Mouse (Mus musculus) midbrain, embryonic 16.5 days (tissue): Measurements from ENCODE around the gene Slc22a5. TPM values are rescaled to one million over a fixed set of nuclear protein-coding genes. Genes with fewer than 3 reads are reported as not detected.
A peak's percentile ranks its signal among the peaks of the same experiment; 100 is the strongest.
"Not testable (repeated sequence)": the region's sequence is repeated elsewhere in the genome, so short reads cannot be mapped to it uniquely, and the experiment has no call there.

Experiments used
- ATAC-seq: fragments of 200-750 bp; cut with Nextera tagmentation; 2 replicates; pipeline ENCODE4 v1.8.0; 2017; ENCODE audit warnings: moderate TSS enrichment
- H3K27ac ChIP-seq: fragments of 300-500 bp; sonication (generic); 2 replicates; pipeline ENCODE4 v1.5.1; 2014; ENCODE audit warnings: mild to moderate bottlenecking, low read length, mixed read lengths
- H3K27me3 ChIP-seq: fragments of 300-500 bp; sonication (generic); 2 replicates; pipeline ENCODE4 v1.6.1; 2014; ENCODE audit warnings: low read depth, low read length, mixed read lengths; ENCODE audit not compliant: control insufficient read depth, insufficient read depth
- H3K36me3 ChIP-seq: fragments of 300-500 bp; sonication (generic); 2 replicates; pipeline ENCODE4 v1.6.1; 2014; ENCODE audit warnings: mild to moderate bottlenecking, low read length, moderate library complexity, mixed read lengths; ENCODE audit not compliant: control insufficient read depth, insufficient read depth
- H3K4me1 ChIP-seq: fragments of 300-500 bp; sonication (generic); 2 replicates; pipeline ENCODE4 v1.6.1; 2014; ENCODE audit warnings: mild to moderate bottlenecking, low read length, mixed read lengths; ENCODE audit not compliant: control insufficient read depth, insufficient read depth
- H3K4me2 ChIP-seq: fragments of 300-500 bp; sonication (generic); 2 replicates; pipeline ENCODE4 v1.6.1; 2014; ENCODE audit warnings: mild to moderate bottlenecking, low read length, mixed read lengths
- H3K4me3 ChIP-seq: fragments of 300-500 bp; sonication (generic); 2 replicates; pipeline ENCODE4 v1.5.1; 2014; ENCODE audit warnings: low read depth, mild to moderate bottlenecking, low read length, moderate library complexity, mixed read lengths
- H3K9ac ChIP-seq: fragments of 300-500 bp; sonication (generic); 2 replicates; pipeline ENCODE4 v1.6.1; 2014; ENCODE audit warnings: low read depth, low read length, mixed read lengths
- H3K9me3 ChIP-seq: fragments of 300-500 bp; sonication (generic); replicated peaks from 2 replicates; pipeline ENCODE4 v1.6.1; 2014; ENCODE audit warnings: mild to moderate bottlenecking, low read length, mixed read lengths; ENCODE audit not compliant: control insufficient read depth, poor library complexity, severe bottlenecking
- WGBS: fragments of 180-500 bp; shearing (Covaris S2); extraction: QIAGEN DNeasy Blood & Tissue Kit; methylation state at CpG from one replicate; pipeline ENCODE4 v1.1.7; 2014; 5-methylcytosine and 5-hydroxymethylcytosine counted together
- polyA plus RNA-seq: library from polyadenylated mRNA; unstranded; fragments of >200 nt; fragmentation: Nextera tagmentation; extraction: Ambion mirVana; gene quantifications from 2 replicates; pipeline ENCODE4 v1.2.1, GENCODE M21; 2015

Gene Slc22a5
- polyA plus RNA-seq, 1 experiment from 2014 or later = 11.0 TPM

DNA sequence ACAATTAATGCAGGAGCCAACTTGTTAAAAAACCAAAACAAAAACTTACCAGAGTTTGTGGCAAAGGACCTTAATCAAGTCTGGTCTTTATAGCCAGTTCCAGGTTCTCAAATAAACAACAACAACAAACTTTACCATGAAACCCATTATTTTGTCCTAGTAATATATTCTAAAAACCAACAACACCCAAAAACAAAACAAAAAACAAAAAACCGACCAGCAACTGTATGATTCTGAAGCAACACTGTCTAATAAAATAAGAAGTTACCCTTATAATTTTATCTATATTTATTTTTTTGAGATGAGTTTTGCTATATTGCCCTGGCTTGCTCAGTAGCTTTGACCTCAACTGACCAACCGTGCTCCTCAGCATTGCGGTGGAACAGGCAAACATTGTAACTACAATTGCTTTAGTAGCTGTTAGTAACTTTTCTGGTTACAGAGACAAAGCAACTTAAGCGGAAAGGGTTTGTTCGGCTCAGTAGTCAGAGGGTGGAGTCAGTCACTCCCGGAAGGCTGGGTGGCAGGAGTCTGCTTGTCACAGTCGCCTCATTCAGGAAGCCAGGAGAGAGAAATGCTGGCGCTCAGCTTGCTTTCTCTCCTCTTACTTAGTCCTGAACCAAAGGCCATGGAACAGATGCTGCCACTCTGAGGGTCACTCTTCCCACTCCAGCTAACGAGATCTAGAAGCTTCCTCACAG is 1.4 kb upstream of the Slc22a5 start:
- peaks cover 19% of the 10 kb centered on the region for H3K4me1 ChIP-seq
- no peaks in the 10 kb centered on the region for H3K27me3 ChIP-seq
- H3K9me3 ChIP-seq = no peaks in the 10 kb centered on the region
- no peak overlapping the region for H3K4me2 ChIP-seq
- WGBS = 42% methylated on average over 9 of the region's 9 CpGs
- H3K9ac ChIP-seq = no peak overlapping the region
- no peak overlapping the region for H3K4me3 ChIP-seq
- no peaks in the 10 kb centered on the region for H3K36me3 ChIP-seq
- ATAC-seq = no peak
- H3K27ac ChIP-seq = no peak overlapping the region

DNA sequence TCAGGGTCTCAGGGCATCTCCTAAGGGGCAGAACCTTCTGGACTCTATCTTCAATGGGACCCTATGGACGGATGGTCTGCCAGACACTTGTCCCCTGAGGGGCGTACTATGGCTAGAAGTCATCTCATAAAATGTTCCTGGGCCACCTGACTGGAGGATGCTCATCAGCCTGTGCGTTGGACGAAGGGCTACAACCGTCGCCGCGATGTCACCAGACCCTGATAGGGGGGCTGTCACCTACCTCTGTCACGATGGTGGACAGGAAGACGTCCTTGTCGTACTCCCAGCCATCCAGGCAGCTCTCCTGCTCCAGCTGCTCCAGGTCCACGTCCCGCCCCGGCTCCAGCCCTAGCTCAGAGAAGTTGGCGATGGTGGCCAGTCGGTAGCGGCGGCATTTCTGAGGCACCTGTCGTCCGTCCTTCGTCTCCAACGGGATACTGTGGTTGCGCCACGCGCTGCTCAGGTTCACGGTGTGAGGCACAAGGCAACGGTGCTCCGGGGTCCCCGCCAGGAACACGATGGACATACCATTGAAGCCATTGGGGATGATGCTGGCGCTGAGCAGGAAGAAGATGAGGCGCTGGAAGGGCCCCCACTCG is 455 bp downstream of the Slc22a5 start:
- ATAC-seq = no peak; the same call in none of the 2 replicates
- peak overlapping the region; percentile 82 for H3K4me2 ChIP-seq
- peak overlapping the region; percentile 63 for H3K27ac ChIP-seq
- peak overlapping the region; percentile 69 for H3K4me3 ChIP-seq
- peak overlapping the region; percentile 74 for H3K9ac ChIP-seq
- no peaks in the 10 kb centered on the region for H3K9me3 ChIP-seq
- H3K36me3 ChIP-seq = peaks cover 2% of the 10 kb centered on the region; the same call in 1 of the 2 replicates
- WGBS = 3% methylated on average over 33 of the region's 33 CpGs
- peaks cover 19% of the 10 kb centered on the region for H3K4me1 ChIP-seq
- no peaks in the 10 kb centered on the region for H3K27me3 ChIP-seq

DNA sequence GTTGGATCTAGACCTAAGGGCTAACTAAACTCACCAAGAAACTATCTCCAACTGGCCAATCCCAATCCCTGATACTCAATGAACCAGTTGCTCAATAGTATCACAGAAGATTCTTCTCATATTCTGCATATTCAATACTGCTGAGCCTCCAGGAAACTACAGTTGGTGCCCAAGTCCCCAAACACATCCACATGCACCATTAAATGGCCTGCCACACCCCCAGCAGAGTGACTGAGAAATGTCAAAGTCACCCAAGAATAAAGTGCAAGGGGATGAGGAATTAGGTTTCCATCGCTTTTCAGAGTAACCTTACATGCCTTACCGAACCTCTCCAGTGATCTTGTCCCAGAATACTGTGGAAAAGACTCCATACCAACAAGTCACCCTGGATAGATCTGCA is 1.2 kb downstream of the Slc22a5 start:
- Histone ChIP-seq H3K27me3 (no peaks in the 10 kb centered on the region), H3K4me2 (peak overlapping the region; percentile 82), H3K9me3 (no peaks in the 10 kb centered on the region), H3K4me3 (no peak overlapping the region), H3K36me3 (peaks cover 2% of the 10 kb centered on the region; the same call in 1 of the 2 replicates), H3K9ac (no peak overlapping the region), H3K27ac (no peak overlapping the region), H3K4me1 (peaks cover 19% of the 10 kb centered on the region)
- WGBS = 81% methylated on average over 2 of the region's 2 CpGs
- ATAC-seq = no peak

DNA sequence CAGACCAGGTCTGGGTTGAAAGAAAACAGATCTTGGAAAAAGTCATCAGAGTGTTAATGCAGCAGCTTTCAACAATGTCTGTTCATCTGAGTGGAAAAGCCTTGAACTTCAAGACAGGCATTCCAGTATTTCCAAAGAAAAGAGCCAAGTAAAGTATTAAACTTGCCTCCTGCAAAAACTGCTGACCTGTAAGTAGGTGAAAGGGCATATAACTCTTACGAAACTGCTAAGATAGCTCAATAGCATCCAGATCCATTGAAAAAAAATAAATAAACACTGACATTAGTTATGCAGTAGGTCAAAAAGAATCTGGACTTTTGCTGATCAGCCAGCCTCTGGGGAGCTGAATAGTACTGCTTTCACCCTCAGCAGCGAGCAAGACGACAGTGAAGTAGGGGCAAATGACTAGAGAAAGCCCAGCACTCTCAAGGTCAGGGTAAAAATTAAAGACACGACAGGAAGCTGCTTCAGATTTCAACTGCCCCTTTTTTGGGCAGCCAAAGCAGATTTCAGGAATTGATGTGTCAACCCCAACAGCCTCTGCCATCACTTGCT is 2.3 kb downstream of the Slc22a5 start:
- Histone ChIP-seq H3K27ac (no peak overlapping the region), H3K36me3 (peaks cover 2% of the 10 kb centered on the region; the same call in 1 of the 2 replicates), H3K9ac (no peak overlapping the region), H3K9me3 (no peaks in the 10 kb centered on the region), H3K27me3 (no peaks in the 10 kb centered on the region), H3K4me3 (no peak overlapping the region), H3K4me1 (peaks cover 19% of the 10 kb centered on the region), H3K4me2 (0 out of 2 replicates have a peak overlapping the region, but pooled peaks have one; percentile 82)
- WGBS = 62% methylated on average over 4 of the region's 4 CpGs
- no peak for ATAC-seq

DNA sequence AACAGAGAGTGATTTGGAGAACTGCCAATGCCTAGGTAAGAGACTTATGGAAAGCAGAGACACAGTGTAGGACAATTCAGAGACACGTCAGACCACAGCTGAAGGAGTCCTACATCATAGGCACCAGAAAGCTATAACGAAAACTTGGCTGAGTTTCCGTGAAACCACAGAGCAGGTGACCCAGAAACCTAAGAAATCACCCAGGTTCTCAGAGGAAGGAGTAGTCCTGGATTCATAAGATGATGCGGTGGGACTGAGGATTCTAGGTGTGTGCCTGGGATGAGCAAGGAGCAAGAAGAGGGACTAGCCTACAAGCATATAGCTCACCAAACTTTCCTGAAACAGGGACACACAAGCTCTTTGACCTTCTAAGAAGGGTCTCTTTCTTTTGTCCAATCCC is 3.2 kb downstream of the Slc22a5 start:
- no peak for ATAC-seq
- no peak overlapping the region for H3K4me2 ChIP-seq
- H3K4me1 ChIP-seq = peaks cover 19% of the 10 kb centered on the region
- WGBS = 91% methylated on average over 4 of the region's 4 CpGs
- H3K4me3 ChIP-seq = no peak overlapping the region
- peaks cover 4% of the 10 kb centered on the region; the same call in 1 of the 2 replicates for H3K36me3 ChIP-seq
- H3K9ac ChIP-seq = no peak overlapping the region
- H3K27me3 ChIP-seq = no peaks in the 10 kb centered on the region
- no peak overlapping the region for H3K27ac ChIP-seq
- no peaks in the 10 kb centered on the region for H3K9me3 ChIP-seq

DNA sequence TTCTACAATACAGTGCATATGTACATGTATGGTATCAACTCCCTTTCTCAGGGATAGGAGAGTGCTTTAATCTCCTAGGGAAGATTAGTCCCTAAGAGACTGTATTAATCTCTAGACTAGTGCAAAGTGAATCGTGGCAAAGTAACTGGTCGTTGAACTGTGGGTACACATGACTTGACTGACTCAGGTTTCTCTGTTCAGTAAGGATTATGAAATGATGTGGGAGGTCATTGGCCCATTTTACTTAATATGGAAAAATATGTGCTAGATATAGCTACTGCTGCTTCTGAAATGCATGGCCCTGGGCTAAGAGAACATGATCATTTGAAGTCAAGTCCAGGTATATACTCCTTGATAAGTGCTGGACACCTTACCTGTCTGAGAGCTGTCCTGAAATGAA is 8.2 kb downstream of the Slc22a5 start:
- Histone ChIP-seq H3K4me2 (no peak overlapping the region), H3K27ac (no peak overlapping the region)
- 85% methylated on average over 2 of the region's 2 CpGs for WGBS

DNA sequence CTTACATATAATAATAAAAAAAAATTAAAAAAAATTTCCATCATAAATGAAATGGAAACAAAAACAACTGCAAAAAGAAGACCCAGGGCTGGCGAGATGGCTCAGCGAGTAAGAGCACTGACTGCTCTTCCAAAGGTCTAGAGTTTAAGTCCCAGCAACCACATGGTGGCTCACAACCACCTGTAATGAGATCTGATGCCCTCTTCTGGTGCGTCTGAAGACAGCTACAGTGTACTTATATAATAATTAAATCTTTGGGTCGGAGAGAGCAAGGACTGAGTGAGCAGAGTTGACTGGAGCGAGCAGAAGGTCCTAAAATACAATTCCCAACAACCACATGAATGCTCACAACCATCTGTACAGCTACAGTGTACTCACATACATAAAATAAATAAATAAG is 13.4 kb downstream of the Slc22a5 start:
- not testable (repeated sequence) for ATAC-seq
- WGBS = 78% methylated on average over 5 of the region's 5 CpGs

More for the DNA sequence above, 8.2 kb downstream of the Slc22a5 start:
- no peaks in the 10 kb centered on the region for H3K9me3 ChIP-seq
- H3K36me3 ChIP-seq = peaks cover 4% of the 10 kb centered on the region; the same call in 1 of the 2 replicates
- ATAC-seq = no peak
- no peak overlapping the region for H3K4me3 ChIP-seq
- H3K9ac ChIP-seq = no peak overlapping the region
- no peaks in the 10 kb centered on the region for H3K27me3 ChIP-seq
- no peaks in the 10 kb centered on the region for H3K4me1 ChIP-seq

DNA sequence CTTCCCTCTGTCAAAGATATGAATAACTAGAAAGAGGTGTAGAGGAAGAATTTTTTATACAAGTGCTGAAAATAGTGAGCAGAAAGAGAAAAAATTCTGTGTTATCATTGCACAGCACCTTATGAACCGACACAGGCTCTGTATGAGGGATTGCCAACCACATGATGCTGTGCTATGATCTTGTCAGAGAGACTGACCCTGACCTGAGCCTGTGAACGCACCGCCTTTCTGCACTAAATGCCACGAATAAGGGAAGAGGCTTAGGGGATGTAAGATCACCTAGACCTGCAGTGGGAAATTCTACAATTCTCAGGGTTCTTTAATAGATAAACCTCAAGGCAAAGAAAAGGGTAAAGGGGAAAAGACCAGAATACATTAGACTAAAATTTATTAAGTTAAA is 15.0 kb downstream of the Slc22a5 start:
- Histone ChIP-seq H3K36me3 (peaks cover 7% of the 10 kb centered on the region; the same call in 1 of the 2 replicates), H3K27me3 (no peaks in the 10 kb centered on the region), H3K4me3 (no peak overlapping the region), H3K4me1 (no peaks in the 10 kb centered on the region), H3K9ac (no peak overlapping the region), H3K4me2 (no peak overlapping the region), H3K27ac (no peak overlapping the region), H3K9me3 (no peaks in the 10 kb centered on the region)
- no peak for ATAC-seq
- 87% methylated on average over 4 of the region's 4 CpGs for WGBS

More for the DNA sequence above, 13.4 kb downstream of the Slc22a5 start:
- H3K36me3 ChIP-seq, H3K9ac ChIP-seq, H3K4me3 ChIP-seq, H3K4me1 ChIP-seq, H3K27me3 ChIP-seq, H3K27ac ChIP-seq, H3K9me3 ChIP-seq, H3K4me2 ChIP-seq: not testable (repeated sequence)

DNA sequence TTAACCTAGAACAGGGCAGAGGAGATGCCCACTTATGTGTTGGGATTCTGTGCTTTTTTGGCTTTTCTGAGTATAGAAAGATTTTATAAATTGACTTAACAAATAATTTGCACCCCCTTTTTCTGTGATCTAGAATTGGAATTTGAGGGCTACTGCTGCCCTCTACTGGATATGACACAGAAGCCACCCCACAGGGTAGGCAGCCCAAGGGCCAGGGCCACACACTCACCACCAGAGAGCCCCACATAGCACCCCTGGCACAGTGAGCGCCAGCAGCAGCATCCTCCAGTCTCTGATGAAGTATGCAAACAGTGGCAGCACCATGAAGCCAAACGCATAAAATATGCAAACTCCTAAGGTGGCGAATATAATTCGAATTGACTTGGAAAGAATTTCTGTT is 16.8 kb downstream of the Slc22a5 start:
- 77% methylated on average over 4 of the region's 4 CpGs for whole genome bisulfite sequencing
- Histone ChIP-seq H3K4me2 (no peak overlapping the region), H3K36me3 (peaks cover 10% of the 10 kb centered on the region), H3K9me3 (no peaks in the 10 kb centered on the region), H3K27me3 (no peaks in the 10 kb centered on the region), H3K9ac (no peak overlapping the region), H3K27ac (no peak overlapping the region), H3K4me3 (no peak overlapping the region), H3K4me1 (no peaks in the 10 kb centered on the region)
- no peak for ATAC-seq
